Mouse (Mus musculus) G1E (cell line): ENCODE results near the gene Cnbp. TPM values are rescaled to one million over a fixed set of nuclear protein-coding genes. Genes with fewer than 3 reads are reported as not detected.

Source experiments
- ATAC-seq: 2 replicates; pipeline ENCODE4 v1.8.0; 2016; ENCODE audit warnings: mild to moderate bottlenecking; ENCODE audit not compliant: insufficient number of reproducible peaks, poor library complexity, low FRiP score, severe bottlenecking; ENCODE audit errors: extremely low read depth
- DNase-seq: peaks from one replicate; pipeline ENCODE4 v3.0.0; 2012; ENCODE audit warnings: low spot score
- H3K27me3 ChIP-seq: 2 replicates; pipeline ENCODE4 v1.6.1; 2012; ENCODE audit warnings: mild to moderate bottlenecking, low read length, inconsistent platforms; ENCODE audit not compliant: insufficient read depth
- H3K36me3 ChIP-seq: replicated peaks from 2 replicates; pipeline ENCODE3; 2012; ENCODE audit warnings: mild to moderate bottlenecking, inconsistent platforms
- H3K4me1 ChIP-seq: 2 replicates; pipeline ENCODE4 v1.6.1; 2012; ENCODE audit warnings: low read depth, low read length, inconsistent platforms, mixed read lengths; ENCODE audit not compliant: insufficient read depth
- H3K4me3 ChIP-seq: 2 replicates; pipeline ENCODE4 v1.5.1; 2012; ENCODE audit warnings: low read depth, mild to moderate bottlenecking, inconsistent platforms, low read length, moderate library complexity, mixed read lengths
- H3K9me3 ChIP-seq: replicated peaks from 2 replicates; pipeline ENCODE4 v1.6.1; 2012; ENCODE audit warnings: inconsistent platforms
- CTCF ChIP-seq: IDR thresholded peaks from 2 replicates; pipeline ENCODE4 v1.5.1; 2012; ENCODE audit warnings: low read depth, low read length, inconsistent platforms, mixed read lengths
- GATA1 ChIP-seq: IDR thresholded peaks from 2 replicates; pipeline ENCODE4 v1.6.1; 2012; ENCODE audit warnings: borderline replicate concordance, low read length, inconsistent platforms, mixed read lengths
- GATA2 ChIP-seq: IDR thresholded peaks from 2 replicates; pipeline ENCODE4 v1.6.1; 2012; ENCODE audit warnings: low read depth, low read length, inconsistent platforms, borderline replicate concordance
- POLR2AphosphoS5 ChIP-seq: IDR thresholded peaks from 2 replicates; pipeline ENCODE4 v1.6.1; 2012; ENCODE audit warnings: low read depth, low read length, inconsistent platforms; ENCODE audit not compliant: insufficient replicate concordance
- TAL1 ChIP-seq: conservative IDR thresholded peaks from 2 replicates; pipeline ENCODE4 v1.6.1; 2012; ENCODE audit warnings: low read depth, low read length, inconsistent platforms, mixed read lengths
- polyA plus RNA-seq: library from polyadenylated mRNA; stranded (reverse); fragments of >175 nt; gene quantifications from 2 replicates; pipeline ENCODE4 v1.2.3, GENCODE M21; 2012
- total RNA-seq, 2 experiments: library from RNA; stranded (forward) in 1 of 2; stranded (reverse) in 1 of 2; fragments of 200-1000 nt in 1 of 2; fragments of >200 nt in 1 of 2; fragmentation: Nextera tagmentation in 1 of 2; gene quantifications; 2 replicates each; pipeline ENCODE4 v1.2.3; 2014 to 2017

Cnbp gene
- total and polyA plus RNA-seq, 3 experiments = 135 to 1,031 (median 679) TPM

GRCm38 (mm10) chr6:87871240-87871639, 20.3 kb upstream of the Cnbp start:
- Histone ChIP-seq H3K9me3 (peaks cover 3% of the 10 kb centered on the region; the same call in 1 of the 2 replicates), H3K36me3 (no peaks in the 10 kb centered on the region), H3K4me1 (peaks cover 43% of the 10 kb centered on the region), H3K4me3 (no peak overlapping the region), H3K27me3 (peaks cover 13% of the 10 kb centered on the region)
- DNase-seq (no peak), ATAC-seq (no peak)
- no peak for TF ChIP-seq GATA1
- TF ChIP-seq POLR2AphosphoS5 = no peak
- no peak for TF ChIP-seq GATA2
- TF ChIP-seq CTCF = no peak
- no peak for TF ChIP-seq TAL1

DNA sequence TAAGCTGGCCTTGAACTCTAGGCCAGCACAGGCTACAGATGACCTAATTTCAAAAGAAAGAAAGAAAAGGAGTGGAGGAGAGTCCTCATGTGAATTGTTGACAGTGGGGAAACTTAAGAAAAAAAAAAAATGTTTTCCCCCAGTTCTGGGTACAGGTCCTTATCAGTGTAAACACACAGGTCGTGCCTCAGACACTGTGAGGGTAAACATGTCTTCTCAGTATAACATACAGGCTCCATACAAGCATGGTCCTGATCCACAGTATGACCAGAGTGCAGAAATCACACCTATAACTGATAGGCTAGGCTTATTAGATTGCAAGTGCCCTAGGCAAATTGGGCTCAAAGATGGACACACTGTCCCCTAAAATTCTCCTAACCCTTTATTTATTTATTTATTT, 19.5 kb upstream of the Cnbp start:
- ATAC-seq (no peak), DNase-seq (no peak)
- Histone ChIP-seq H3K36me3 (no peaks in the 10 kb centered on the region), H3K9me3 (peaks cover 3% of the 10 kb centered on the region; the same call in 1 of the 2 replicates), H3K4me3 (no peak overlapping the region), H3K4me1 (peaks cover 49% of the 10 kb centered on the region), H3K27me3 (peaks cover 7% of the 10 kb centered on the region)
- TF ChIP-seq GATA1 (no peak), GATA2 (no peak), TAL1 (no peak), CTCF (no peak), POLR2AphosphoS5 (no peak)

GRCm38 (mm10) chr6:87868871-87869506, 18.1 kb upstream of the Cnbp start:
- H3K4me3 ChIP-seq = peak overlapping the region; percentile 49; the same call in 1 of the 2 replicates
- DNase-seq (no peak), ATAC-seq (peak; percentile 22; the same call in 1 of the 2 replicates)
- H3K36me3 ChIP-seq = no peaks in the 10 kb centered on the region
- 0 out of 2 replicates have a peak, but pooled peaks cover 3% of the 10 kb centered on the region for H3K27me3 ChIP-seq
- H3K4me1 ChIP-seq = peaks cover 51% of the 10 kb centered on the region
- TF ChIP-seq POLR2AphosphoS5 (no peak), GATA1 (no peak), CTCF (no peak), GATA2 (no peak), TAL1 (no peak)
- H3K9me3 ChIP-seq = peaks cover under 1% of the 10 kb centered on the region; the same call in 1 of the 2 replicates

GRCm38 (mm10) chr6:87867256-87867655, 16.4 kb upstream of the Cnbp start:
- TF ChIP-seq CTCF (no peak), GATA1 (no peak), TAL1 (no peak), GATA2 (no peak), POLR2AphosphoS5 (no peak)
- H3K27me3 ChIP-seq = no peaks in the 10 kb centered on the region
- no peaks in the 10 kb centered on the region for H3K9me3 ChIP-seq
- H3K4me3 ChIP-seq = peak overlapping the region; percentile 52; the same call in 1 of the 2 replicates
- ATAC-seq (peak; percentile 22; the same call in 1 of the 2 replicates), DNase-seq (peak; percentile 40)
- H3K36me3 ChIP-seq = no peaks in the 10 kb centered on the region
- peaks cover 50% of the 10 kb centered on the region for H3K4me1 ChIP-seq

DNA sequence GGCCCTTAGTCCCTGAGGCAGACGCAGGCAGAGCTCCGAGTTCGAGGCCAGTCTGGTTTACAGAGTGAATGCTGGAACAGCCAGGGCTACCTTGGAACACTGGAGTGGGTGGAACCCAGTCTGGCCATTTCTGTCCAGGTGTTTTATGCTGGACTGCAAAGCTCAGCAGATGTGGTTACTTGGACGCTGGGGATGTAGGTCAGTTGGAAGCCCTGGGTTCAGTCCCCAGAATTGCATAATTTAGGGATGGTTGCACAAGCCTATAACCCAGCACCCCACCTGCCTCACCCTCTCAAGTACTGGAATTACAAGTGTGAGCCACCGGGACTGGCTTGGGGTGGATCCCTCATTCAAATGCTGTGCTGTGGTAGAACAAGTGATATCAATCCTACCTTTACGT, 15.3 kb upstream of the Cnbp start:
- Histone ChIP-seq H3K4me1 (peaks cover 51% of the 10 kb centered on the region), H3K9me3 (no peaks in the 10 kb centered on the region), H3K36me3 (no peaks in the 10 kb centered on the region), H3K4me3 (no peak overlapping the region), H3K27me3 (no peaks in the 10 kb centered on the region; the same call in 1 of the 2 replicates)
- ATAC-seq (no peak), DNase-seq (no peak)
- no peak for TF ChIP-seq TAL1
- no peak for TF ChIP-seq GATA1
- TF ChIP-seq CTCF = no peak
- no peak for TF ChIP-seq POLR2AphosphoS5
- no peak for TF ChIP-seq GATA2

DNA sequence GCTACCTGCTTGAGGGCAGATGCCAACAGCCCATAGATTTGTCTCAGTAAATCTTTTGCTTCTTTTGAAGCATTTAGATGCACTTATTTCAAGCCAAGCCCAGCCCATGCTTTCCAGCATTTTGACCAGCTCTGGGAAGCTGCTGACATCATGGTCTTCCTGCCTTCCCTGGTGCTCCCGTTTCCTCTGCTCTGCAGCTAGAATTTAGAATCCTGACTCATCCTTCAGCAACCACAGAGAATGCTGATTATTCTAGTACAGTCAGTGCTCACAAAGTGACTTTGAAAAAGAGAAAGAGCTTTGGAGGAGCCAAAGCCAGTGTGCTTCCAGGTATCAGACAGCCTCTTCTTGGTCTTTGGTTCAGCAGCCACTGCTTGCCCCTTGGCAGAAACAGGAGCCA, 6.2 kb upstream of the Cnbp start:
- TF ChIP-seq CTCF (no peak), GATA2 (no peak), TAL1 (no peak), POLR2AphosphoS5 (no peak), GATA1 (no peak)
- H3K4me3 ChIP-seq = no peak overlapping the region

More for the DNA sequence above, 6.2 kb upstream of the Cnbp start:
- peaks cover 13% of the 10 kb centered on the region for H3K27me3 ChIP-seq
- ATAC-seq (no peak), DNase-seq (no peak)
- no peaks in the 10 kb centered on the region for H3K9me3 ChIP-seq
- H3K4me1 ChIP-seq = peaks cover 18% of the 10 kb centered on the region
- no peaks in the 10 kb centered on the region for H3K36me3 ChIP-seq
